Mouse (Mus musculus) spleen, postnatal 36 days (tissue): Measurements from ENCODE around the gene Ttc5.
"Not testable (repeated sequence)": the region's sequence is repeated elsewhere in the genome, so short reads cannot be mapped to it uniquely, and the experiment has no call there.

Experiments used
- DNase-seq, 2 experiments: peaks; one replicate each; pipeline ENCODE4 v3.0.0; 2022; ENCODE audit warnings: low spot score in 2 of 2, mixed read lengths in 1 of 2

Gene Ttc5

GRCm38 (mm10) chr14:50771342-50771741 lies 14.0 kb downstream of the Ttc5 start:
- no peak for DNase-seq

- no peak for DNase-seq
These were observed 19.6 kb downstream of the Ttc5 start for GRCm38 (mm10) chr14:50765736-50766135.

- no peak for DNase-seq
These were observed 26.8 kb downstream of the Ttc5 start for GRCm38 (mm10) chr14:50758416-50759085.

GRCm38 (mm10) chr14:50744994-50745393 lies 40.3 kb downstream of the Ttc5 start, which contains the start of gene Olfr749:
Olfr749 (minus strand) TSS chr14:50745094.
- DNase-seq: no peak

- DNase-seq: no peak
These were observed 43.7 kb downstream of the Ttc5 start for GRCm38 (mm10) chr14:50741584-50741983.

GRCm38 (mm10) chr14:50740334-50740733 lies 45.0 kb downstream of the Ttc5 start:
- no peak for DNase-seq

- not testable (repeated sequence) for DNase-seq
These were observed 62.9 kb downstream of the Ttc5 start for GRCm38 (mm10) chr14:50722371-50722770.

GRCm38 (mm10) chr14:50719875-50720274 lies 65.4 kb downstream of the Ttc5 start:
- DNase-seq: not testable (repeated sequence)
